ENCODE assay signal across 11 mouse cellular contexts in genomic region chr16:24933691-24934090, GRCm38 (mm10).
DNase-seq lines count a peak whose midpoint lies in the region; ATAC-seq and TF ChIP-seq lines count a peak whose summit lies in the region.
"Had no signal": no experiment of that assay in that cellular context is flagged by ENCODE, and none has a peak within 500 bp of the region (broad histone marks: within the 10 kb centered on the region; RNA-seq: fewer than 3 reads in every experiment).

No protein-coding gene starts in this region.

- TF ChIP-seq CTCF in gastrocnemius, adult 2 months (IDR thresholded peaks at IDR 0.05) = no peak
- no peak for TF ChIP-seq CTCF in liver, embryonic 14.5 days (IDR thresholded peaks at IDR 0.05; ENCODE audit: low read depth)

- DNase-seq in gastrocnemius, adult 2 months = no peak
- DNase-seq in gastrocnemius, postnatal 36 days = no peak
- DNase-seq in liver, embryonic 14.5 days (ENCODE audit: low read depth in 3 of 3, low spot score in 3 of 3) = peak in 1 of 3 experiments; percentile 19
- DNase-seq in liver, embryonic 11.5 days (ENCODE audit: low spot score) = no peak
- peak; percentile 81 for DNase-seq in fibroblast of lung, adult 2 months (ENCODE audit: low read depth)
- no peak for DNase-seq in cerebellum, adult 11-12 months
- no peak for DNase-seq in cerebellum, adult 18-20 months
- DNase-seq: retina, postnatal 1 day had no signal

- 58% methylated on average over 4 of the region's 4 CpGs for WGBS in liver, embryonic 14.5 days (ENCODE audit: insufficient replicate concordance)
- 75% methylated on average over 4 of the region's 4 CpGs for WGBS in liver, embryonic 11.5 days

- peak overlapping the region; percentile 88 for H3K27ac ChIP-seq in gastrocnemius, adult 2 months
- no peak overlapping the region for H3K27ac ChIP-seq in liver, embryonic 14.5 days
- no peak overlapping the region for H3K27ac ChIP-seq in liver, embryonic 11.5 days (ENCODE audit: low read depth, low read length)
- H3K27ac ChIP-seq: hindbrain, embryonic 10.5 days had no signal

- H3ac ChIP-seq in myocyte (ENCODE audit: control insufficient read depth, insufficient read length) = no peak overlapping the region

- no peak for ATAC-seq in liver, embryonic 14.5 days (ENCODE audit: insufficient read depth)
- ATAC-seq in liver, embryonic 11.5 days (replicated peaks; ENCODE audit: low FRiP score) = no peak
- ATAC-seq: forebrain, embryonic 16.5 days had no signal

- H3K79me2 ChIP-seq in myocyte (ENCODE audit: control insufficient read depth, insufficient read depth) = no peaks in the 10 kb centered on the region

- H3K4me1 ChIP-seq in liver, embryonic 14.5 days (replicated peaks; ENCODE audit: control insufficient read depth in 2 of 2, insufficient read depth in 2 of 2, low read length in 1 of 2) = no peaks in the 10 kb centered on the region
- no peaks in the 10 kb centered on the region for H3K4me1 ChIP-seq in liver, embryonic 11.5 days (replicated peaks; ENCODE audit: control insufficient read depth, insufficient read depth, low read length)

- H3K36me3 ChIP-seq in liver, embryonic 14.5 days (replicated peaks; ENCODE audit: control insufficient read depth, insufficient read depth, low read depth) = no peaks in the 10 kb centered on the region
- H3K36me3 ChIP-seq in liver, embryonic 11.5 days (ENCODE audit: control insufficient read depth, insufficient read depth, low read length) = no peaks in the 10 kb centered on the region
- peaks cover 4% of the 10 kb centered on the region for H3K36me3 ChIP-seq in myocyte (ENCODE audit: control insufficient read depth, insufficient read depth)
- H3K36me3 ChIP-seq: hindbrain, embryonic 10.5 days had no signal

- H3K4me3 ChIP-seq in gastrocnemius, adult 2 months = peak overlapping the region; percentile 50
- no peak overlapping the region for H3K4me3 ChIP-seq in liver, embryonic 14.5 days (ENCODE audit: insufficient read depth in 1 of 2, low read depth in 2 of 2, low read length in 2 of 2)
- no peak overlapping the region for H3K4me3 ChIP-seq in liver, embryonic 11.5 days (ENCODE audit: low read depth, low read length)
- no peak overlapping the region for H3K4me3 ChIP-seq in myocyte
- H3K4me3 ChIP-seq: hindbrain, embryonic 10.5 days had no signal

- H3K27me3 ChIP-seq in liver, embryonic 14.5 days (ENCODE audit: control insufficient read depth, insufficient read depth, low read length) = no peaks in the 10 kb centered on the region
- H3K27me3 ChIP-seq in liver, embryonic 11.5 days (replicated peaks; ENCODE audit: control insufficient read depth, insufficient read depth, low read length) = no peaks in the 10 kb centered on the region
- H3K27me3 ChIP-seq in myocyte (ENCODE audit: control insufficient read depth, insufficient read depth, insufficient read length) = no peaks in the 10 kb centered on the region

- intact Hi-C loops in gastrocnemius, adult 2 months (cut with DNase I) = loop anchor here (2.0 kb wide), 1 partner anchor 125 kb away; no protein-coding TSS in a partner anchor
- intact Hi-C loops in gastrocnemius, postnatal 36 days (cut with DNase I) = no loop called here

- no peaks in the 10 kb centered on the region for H3K9me3 ChIP-seq in liver, embryonic 14.5 days (ENCODE audit: control insufficient read depth, low read length)
- H3K9me3 ChIP-seq in liver, embryonic 11.5 days (ENCODE audit: control insufficient read depth, low read length) = no peaks in the 10 kb centered on the region
- H3K9me3 ChIP-seq: hindbrain, embryonic 10.5 days had no signal

- no peak overlapping the region for H3K9ac ChIP-seq in liver, embryonic 14.5 days (replicated peaks)
- no peak overlapping the region for H3K9ac ChIP-seq in liver, embryonic 11.5 days (ENCODE audit: low read depth, low read length)

- TF ChIP-seq EP300 in liver, embryonic 14.5 days (IDR thresholded peaks at IDR 0.05; ENCODE audit: low read depth) = peak; percentile 11; the same call in 1 of the 2 replicates

- TF ChIP-seq POLR2A in myocyte (IDR thresholded peaks at IDR 0.05; ENCODE audit: insufficient read length, low read depth) = no peak

- no peak overlapping the region for H3K4me2 ChIP-seq in liver, embryonic 14.5 days (ENCODE audit: low read depth)
- no peak overlapping the region for H3K4me2 ChIP-seq in liver, embryonic 11.5 days
- H3K4me2 ChIP-seq in myocyte (ENCODE audit: low read depth) = peak overlapping the region; percentile 28

TF ChIP-seq in myocyte, 11 proteins besides CTCF, POLR2A, EP300 and RAD21:
- TF ChIP-seq USF1 (IDR thresholded peaks at IDR 0.05; ENCODE audit: low read depth) (no peak), CEBPB (IDR thresholded peaks at IDR 0.05; ENCODE audit: insufficient read depth, poor library complexity, severe bottlenecking) (peak; percentile 76)
TF ChIP-seq in myocyte: peak in this region for 1.
